Mouse (Mus musculus): ENCODE results near the gene Pyy. TPM values are rescaled to one million over a fixed set of nuclear protein-coding genes. Genes with fewer than 3 reads are reported as not detected.

The Pyy gene
- not detected in 2 replicates for polyA plus RNA-seq (2015; fragmentation: Nextera tagmentation; extraction: Ambion mirVana)

GRCm38 (mm10) chr11:102107732-102108131 is at the start of gene Pyy:
Gene Pyy, minus strand, starts transcription at chr11:102107832.
- WGBS, result 10% methylated on average over 9 of the region's 9 CpGs
- ATAC-seq (replicated peaks; ENCODE audit: low FRiP score, low read depth) (no peak), DNase-seq (ENCODE audit: low spot score) (no peak)
- H3K9ac ChIP-seq (ENCODE audit: low read depth, low read length), result no peak within 1 kb of the TSS
- H3K4me3 ChIP-seq (replicated peaks; ENCODE audit: low read depth, low read length), result peak within 1 kb of the TSS; percentile 18; the same call in 1 of the 2 replicates
- no peak within 1 kb of the TSS for H3K27ac ChIP-seq
- H3K36me3 ChIP-seq (ENCODE audit: insufficient read depth, low read length), result no peaks in the 10 kb centered on the region
- no peaks in the 10 kb centered on the region for H3K9me3 ChIP-seq (replicated peaks; ENCODE audit: low read length)
- H3K4me1 ChIP-seq (replicated peaks; ENCODE audit: insufficient read depth, low read length), result no peaks in the 10 kb centered on the region
- H3K4me2 ChIP-seq (ENCODE audit: low read length), result peak within 1 kb of the TSS; percentile 42
- peaks cover 40% of the 10 kb centered on the region for H3K27me3 ChIP-seq (ENCODE audit: insufficient read depth, low read length)
- no peak for TF ChIP-seq CTCF (IDR thresholded peaks at IDR 0.05; ENCODE audit: low read depth)

- DNase-seq (ENCODE audit: low spot score), result no peak
- ATAC-seq (replicated peaks; ENCODE audit: low FRiP score, low read depth), result no peak
- no peak for TF ChIP-seq CTCF (IDR thresholded peaks at IDR 0.05; ENCODE audit: low read depth)
- peaks cover 18% of the 10 kb centered on the region for H3K36me3 ChIP-seq (ENCODE audit: insufficient read depth, low read length)
- peak overlapping the region; percentile 82; the same call in 1 of the 2 replicates for H3K4me2 ChIP-seq (ENCODE audit: low read length)
- H3K9me3 ChIP-seq (replicated peaks; ENCODE audit: low read length), result no peaks in the 10 kb centered on the region
- H3K27me3 ChIP-seq (ENCODE audit: insufficient read depth, low read length), result no peaks in the 10 kb centered on the region
- no peak overlapping the region for H3K4me3 ChIP-seq (replicated peaks; ENCODE audit: low read depth, low read length)
- WGBS, result 15% methylated on average over 1 of the region's 1 CpGs
- H3K27ac ChIP-seq, result no peak overlapping the region
- H3K9ac ChIP-seq (ENCODE audit: low read depth, low read length), result no peak overlapping the region
- 0 out of 2 replicates have a peak, but pooled peaks cover 3% of the 10 kb centered on the region for H3K4me1 ChIP-seq (replicated peaks; ENCODE audit: insufficient read depth, low read length)
Measured at GRCm38 (mm10) chr11:102156786-102157089, 49.1 kb upstream of the Pyy start.

GRCm38 (mm10) chr11:102156039-102156785 is 48.6 kb upstream of the Pyy start, which contains the start of gene Tmem101:
Gene Tmem101, minus strand, starts transcription at chr11:102156404.
- Histone ChIP-seq H3K9ac (ENCODE audit: low read depth, low read length) (peak within 1 kb of the TSS; percentile 70), H3K4me2 (ENCODE audit: low read length) (peak within 1 kb of the TSS; percentile 82), H3K27ac (peak within 1 kb of the TSS; percentile 37; the same call in 1 of the 2 replicates), H3K9me3 (replicated peaks; ENCODE audit: low read length) (no peaks in the 10 kb centered on the region), H3K36me3 (ENCODE audit: insufficient read depth, low read length) (peaks cover 14% of the 10 kb centered on the region), H3K27me3 (ENCODE audit: insufficient read depth, low read length) (no peaks in the 10 kb centered on the region), H3K4me3 (replicated peaks; ENCODE audit: low read depth, low read length) (peak within 1 kb of the TSS; percentile 63), H3K4me1 (replicated peaks; ENCODE audit: insufficient read depth, low read length) (0 out of 2 replicates have a peak, but pooled peaks cover 3% of the 10 kb centered on the region)
- peak; percentile 95 for DNase-seq (ENCODE audit: low spot score)
- TF ChIP-seq CTCF (IDR thresholded peaks at IDR 0.05; ENCODE audit: low read depth), result peak; percentile 63
- ATAC-seq (replicated peaks; ENCODE audit: low FRiP score, low read depth), result peak; percentile 83
- WGBS, result under 1% methylated on average over 37 of the region's 37 CpGs

- H3K4me2 ChIP-seq (ENCODE audit: low read length), result peak overlapping the region; percentile 33; the same call in 1 of the 2 replicates
- TF ChIP-seq CTCF (IDR thresholded peaks at IDR 0.05; ENCODE audit: low read depth), result peak; percentile 32; the same call in 1 of the 2 replicates
- H3K36me3 ChIP-seq (ENCODE audit: insufficient read depth, low read length), result no peaks in the 10 kb centered on the region
- H3K27me3 ChIP-seq (ENCODE audit: insufficient read depth, low read length), result peaks cover 36% of the 10 kb centered on the region
- H3K27ac ChIP-seq, result no peak overlapping the region
- no peak overlapping the region for H3K9ac ChIP-seq (ENCODE audit: low read depth, low read length)
- 9% methylated on average over 34 of the region's 34 CpGs for WGBS
- DNase-seq (ENCODE audit: low spot score), result no peak
- H3K4me1 ChIP-seq (replicated peaks; ENCODE audit: insufficient read depth, low read length), result peaks cover 9% of the 10 kb centered on the region; the same call in 1 of the 2 replicates
- H3K4me3 ChIP-seq (replicated peaks; ENCODE audit: low read depth, low read length), result no peak overlapping the region
- H3K9me3 ChIP-seq (replicated peaks; ENCODE audit: low read length), result no peaks in the 10 kb centered on the region
- ATAC-seq (replicated peaks; ENCODE audit: low FRiP score, low read depth), result no peak
Measured at GRCm38 (mm10) chr11:102147213-102147989, 39.8 kb upstream of the Pyy start.

GRCm38 (mm10) chr11:102146531-102146930 is 38.9 kb upstream of the Pyy start:
- H3K9ac ChIP-seq (ENCODE audit: low read depth, low read length), result no peak overlapping the region
- H3K4me3 ChIP-seq (replicated peaks; ENCODE audit: low read depth, low read length), result no peak overlapping the region
- ATAC-seq (replicated peaks; ENCODE audit: low FRiP score, low read depth) (no peak), DNase-seq (ENCODE audit: low spot score) (no peak)
- H3K27ac ChIP-seq, result no peak overlapping the region
- TF ChIP-seq CTCF (IDR thresholded peaks at IDR 0.05; ENCODE audit: low read depth), result no peak
- peaks cover 9% of the 10 kb centered on the region; the same call in 1 of the 2 replicates for H3K4me1 ChIP-seq (replicated peaks; ENCODE audit: insufficient read depth, low read length)
- WGBS, result 10% methylated on average over 17 of the region's 17 CpGs
- 0 out of 2 replicates have a peak overlapping the region, but pooled peaks have one; percentile 51 for H3K4me2 ChIP-seq (ENCODE audit: low read length)
- no peaks in the 10 kb centered on the region for H3K9me3 ChIP-seq (replicated peaks; ENCODE audit: low read length)
- H3K36me3 ChIP-seq (ENCODE audit: insufficient read depth, low read length), result no peaks in the 10 kb centered on the region
- peaks cover 36% of the 10 kb centered on the region for H3K27me3 ChIP-seq (ENCODE audit: insufficient read depth, low read length)

- WGBS, result 6% methylated on average over 16 of the region's 16 CpGs
- peak overlapping the region; percentile 51 for H3K4me2 ChIP-seq (ENCODE audit: low read length)
- peaks cover 36% of the 10 kb centered on the region for H3K27me3 ChIP-seq (ENCODE audit: insufficient read depth, low read length)
- no peak overlapping the region for H3K27ac ChIP-seq
- H3K36me3 ChIP-seq (ENCODE audit: insufficient read depth, low read length), result no peaks in the 10 kb centered on the region
- no peak for TF ChIP-seq CTCF (IDR thresholded peaks at IDR 0.05; ENCODE audit: low read depth)
- H3K4me3 ChIP-seq (replicated peaks; ENCODE audit: low read depth, low read length), result peak overlapping the region; percentile 26; the same call in 1 of the 2 replicates
- ATAC-seq (replicated peaks; ENCODE audit: low FRiP score, low read depth) (no peak), DNase-seq (ENCODE audit: low spot score) (no peak)
- no peaks in the 10 kb centered on the region for H3K9me3 ChIP-seq (replicated peaks; ENCODE audit: low read length)
- H3K4me1 ChIP-seq (replicated peaks; ENCODE audit: insufficient read depth, low read length), result peaks cover 9% of the 10 kb centered on the region; the same call in 1 of the 2 replicates
- no peak overlapping the region for H3K9ac ChIP-seq (ENCODE audit: low read depth, low read length)
Measured at GRCm38 (mm10) chr11:102146005-102146404, 38.4 kb upstream of the Pyy start.

All from kidney, postnatal 0 days (tissue).